24 mouse cellular contexts compared by ENCODE assay signal in genomic region chr1:167425572-167425971, GRCm38 (mm10). TPM values are rescaled to one million over a fixed set of nuclear protein-coding genes. Genes with fewer than 3 reads are reported as not detected.
DNase-seq lines count a peak whose midpoint lies in the region; ATAC-seq and TF ChIP-seq lines count a peak whose summit lies in the region.
"Had no signal": no experiment of that assay in that cellular context is flagged by ENCODE, and none has a peak within 500 bp of the region (broad histone marks: within the 10 kb centered on the region; RNA-seq: fewer than 3 reads in every experiment).

No protein-coding gene starts in this region.

- peak; percentile 29 to 31 for DNase-seq in heart, adult 18-20 months
- DNase-seq in heart, postnatal 25 days (ENCODE audit: low spot score), result no peak
- DNase-seq in liver, embryonic 13.5 days, result no peak
- DNase-seq in liver, postnatal 0 days, result no peak
- DNase-seq in heart, postnatal 4 days, result peak; percentile 48
- DNase-seq: adrenal gland, postnatal 25 days; cerebellum, adult 18-20 months; cerebellum, adult 9-11 months; cerebellum, postnatal 36 days; gastrocnemius, postnatal 36 days; kidney, adult 11 months; kidney, adult 9 months had no signal

- H3K9ac ChIP-seq in liver, embryonic 13.5 days, result no peak overlapping the region
- no peak overlapping the region for H3K9ac ChIP-seq in liver, postnatal 0 days (replicated peaks)
- H3K9ac ChIP-seq in heart, embryonic 16.5 days (ENCODE audit: low read length), result no peak overlapping the region
- H3K9ac ChIP-seq in forebrain, embryonic 16.5 days (replicated peaks; ENCODE audit: low read depth, low read length), result no peak overlapping the region
- H3K9ac ChIP-seq: embryonic facial prominence, embryonic 15.5 days; hindbrain, embryonic 12.5 days had no signal

- no peak overlapping the region for H3K27ac ChIP-seq in liver, embryonic 13.5 days
- H3K27ac ChIP-seq in liver, postnatal 0 days (ENCODE audit: low read depth), result no peak overlapping the region
- no peak overlapping the region for H3K27ac ChIP-seq in heart, embryonic 16.5 days (ENCODE audit: low read length)
- no peak overlapping the region for H3K27ac ChIP-seq in forebrain, embryonic 16.5 days (ENCODE audit: low read length)
- H3K27ac ChIP-seq: embryonic facial prominence, embryonic 15.5 days; forebrain, embryonic 10.5 days; hindbrain, embryonic 12.5 days had no signal

- no peaks in the 10 kb centered on the region for H3K27me3 ChIP-seq in liver, embryonic 13.5 days
- H3K27me3 ChIP-seq in liver, postnatal 0 days (ENCODE audit: insufficient read depth, low read length), result no peaks in the 10 kb centered on the region
- H3K27me3 ChIP-seq in heart, embryonic 16.5 days (ENCODE audit: control insufficient read depth, insufficient read depth, low read length), result 0 out of 2 replicates have a peak, but pooled peaks cover 3% of the 10 kb centered on the region
- H3K27me3 ChIP-seq in forebrain, embryonic 16.5 days (replicated peaks; ENCODE audit: control insufficient read depth, insufficient read depth, low read length), result no peaks in the 10 kb centered on the region
- H3K27me3 ChIP-seq: embryonic facial prominence, embryonic 15.5 days had no signal

- intact Hi-C loops in heart, postnatal 25 days (cut with DNase I), result no loop called here

- no peak overlapping the region for H3K4me3 ChIP-seq in liver, embryonic 13.5 days (replicated peaks)
- H3K4me3 ChIP-seq in liver, postnatal 0 days (ENCODE audit: low read depth, low read length), result no peak overlapping the region
- no peak overlapping the region for H3K4me3 ChIP-seq in heart, embryonic 16.5 days (ENCODE audit: low read length)
- H3K4me3 ChIP-seq in forebrain, embryonic 16.5 days (replicated peaks; ENCODE audit: low read length), result no peak overlapping the region
- H3K4me3 ChIP-seq: embryonic facial prominence, embryonic 15.5 days; erythroblast, embryonic 14.5 days; forebrain, embryonic 10.5 days; hindbrain, embryonic 12.5 days had no signal

- 71% methylated on average over 5 of the region's 5 CpGs for WGBS in liver, embryonic 13.5 days (ENCODE audit: insufficient replicate concordance)
- 65% methylated on average over 5 of the region's 5 CpGs for WGBS in liver, postnatal 0 days (ENCODE audit: insufficient replicate concordance)
- WGBS in heart, embryonic 16.5 days, result 54% methylated on average over 5 of the region's 5 CpGs
- WGBS in forebrain, embryonic 16.5 days, result 88% methylated on average over 5 of the region's 5 CpGs

- no peak for TF ChIP-seq CTCF in liver, postnatal 0 days (IDR thresholded peaks at IDR 0.05; ENCODE audit: low read depth)

- no peaks in the 10 kb centered on the region for H3K36me3 ChIP-seq in liver, embryonic 13.5 days
- H3K36me3 ChIP-seq in liver, postnatal 0 days (replicated peaks; ENCODE audit: insufficient read depth, low read length), result no peaks in the 10 kb centered on the region
- no peaks in the 10 kb centered on the region for H3K36me3 ChIP-seq in heart, embryonic 16.5 days (ENCODE audit: control insufficient read depth, insufficient read depth)
- H3K36me3 ChIP-seq in forebrain, embryonic 16.5 days (ENCODE audit: control insufficient read depth, insufficient read depth), result no peaks in the 10 kb centered on the region
- H3K36me3 ChIP-seq: embryonic facial prominence, embryonic 15.5 days; forebrain, embryonic 10.5 days; hindbrain, embryonic 12.5 days had no signal

- TF ChIP-seq EP300 in liver, postnatal 0 days (IDR thresholded peaks at IDR 0.05; ENCODE audit: low read depth), result no peak

- no peaks in the 10 kb centered on the region for H3K4me1 ChIP-seq in liver, embryonic 13.5 days (replicated peaks)
- no peaks in the 10 kb centered on the region for H3K4me1 ChIP-seq in liver, postnatal 0 days (ENCODE audit: insufficient read depth)
- H3K4me1 ChIP-seq in heart, embryonic 16.5 days (ENCODE audit: control insufficient read depth, insufficient read depth, low read length), result peaks cover 17% of the 10 kb centered on the region
- H3K4me1 ChIP-seq in forebrain, embryonic 16.5 days (replicated peaks; ENCODE audit: control insufficient read depth, insufficient read depth, low read length), result no peaks in the 10 kb centered on the region
- H3K4me1 ChIP-seq: hindbrain, embryonic 12.5 days had no signal

- ATAC-seq in liver, embryonic 13.5 days (ENCODE audit: low read depth), result peak; percentile 23; the same call in 1 of the 2 replicates
- ATAC-seq in liver, postnatal 0 days, result no peak
- peak; percentile 77 for ATAC-seq in heart, embryonic 16.5 days (replicated peaks; ENCODE audit: extremely low read depth, insufficient read depth, low FRiP score)
- ATAC-seq in forebrain, embryonic 16.5 days, result no peak
- ATAC-seq: activated CD4-positive, CD25-positive, alpha-beta regulatory T cell, adult 4 months; forebrain, embryonic 14.5 days; hindbrain, embryonic 16.5 days; Patski had no signal

- H3K4me2 ChIP-seq in liver, embryonic 13.5 days, result no peak overlapping the region
- no peak overlapping the region for H3K4me2 ChIP-seq in liver, postnatal 0 days (ENCODE audit: low read depth, low read length)
- H3K4me2 ChIP-seq in heart, embryonic 16.5 days (ENCODE audit: low read depth, low read length), result no peak overlapping the region
- H3K4me2 ChIP-seq in forebrain, embryonic 16.5 days (ENCODE audit: low read length), result no peak overlapping the region
- H3K4me2 ChIP-seq: embryonic facial prominence, embryonic 15.5 days; hindbrain, embryonic 12.5 days had no signal

- no peaks in the 10 kb centered on the region for H3K9me3 ChIP-seq in liver, embryonic 13.5 days (replicated peaks)
- no peaks in the 10 kb centered on the region for H3K9me3 ChIP-seq in liver, postnatal 0 days (ENCODE audit: low read length)
- no peaks in the 10 kb centered on the region for H3K9me3 ChIP-seq in heart, embryonic 16.5 days (replicated peaks; ENCODE audit: control insufficient read depth, low read length)
- no peaks in the 10 kb centered on the region for H3K9me3 ChIP-seq in forebrain, embryonic 16.5 days (ENCODE audit: control insufficient read depth, low read length)
- H3K9me3 ChIP-seq: embryonic facial prominence, embryonic 15.5 days; forebrain, embryonic 10.5 days; hindbrain, embryonic 12.5 days had no signal

RNA-seq across cellular contexts. Expression of gene Mgst3, which starts 31.9 kb away (rescaled TPM):
- total RNA-seq in heart, adult 18-20 months (2021), result 100 to 1,000 TPM; 301 to 305 TPM
- total RNA-seq in heart, postnatal 25 days (2021), result 100 to 1,000 TPM; 284 to 285 TPM
- polyA plus RNA-seq in liver, embryonic 13.5 days (2015; fragmentation: Nextera tagmentation; extraction: Ambion mirVana), result 337 and 409 TPM in 2 replicates
- 161 and 163 TPM in 2 replicates for polyA plus RNA-seq in liver, postnatal 0 days (2015; fragmentation: Nextera tagmentation; extraction: Ambion mirVana)
- polyA plus RNA-seq in heart, embryonic 16.5 days (2015; fragmentation: Nextera tagmentation; extraction: Ambion mirVana), result 191 and 198 TPM in 2 replicates
- 100 to 1,000 TPM; 142 to 157 TPM for total RNA-seq in heart, postnatal 4 days (2021)
- polyA plus RNA-seq in forebrain, embryonic 16.5 days (2015; fragmentation: Nextera tagmentation; extraction: Ambion mirVana), result 93.1 and 109 TPM in 2 replicates

RNA-seq across cellular contexts. Expression of gene Lrrc52, which starts 41.0 kb away (rescaled TPM):
- 1 to 10 TPM; 2.6 to 3.2 TPM for total RNA-seq in heart, adult 18-20 months (2021)
- total RNA-seq in heart, postnatal 25 days (2021), result 1 to 10 TPM in 1 of 2 experiments, under 1 TPM in 1; 0.75 to 2.1 TPM
- polyA plus RNA-seq in liver, embryonic 13.5 days (2015; fragmentation: Nextera tagmentation; extraction: Ambion mirVana), result not detected in 2 replicates
- polyA plus RNA-seq in liver, postnatal 0 days (2015; fragmentation: Nextera tagmentation; extraction: Ambion mirVana), result not detected in 2 replicates
- 0.21 TPM in 1 of 2 replicates, not detected in the other for polyA plus RNA-seq in heart, embryonic 16.5 days (2015; fragmentation: Nextera tagmentation; extraction: Ambion mirVana)
- total RNA-seq in heart, postnatal 4 days (2021), result 1 to 10 TPM in 1 of 2 experiments, under 1 TPM in 1; 0.86 to 1.9 TPM
- polyA plus RNA-seq in forebrain, embryonic 16.5 days (2015; fragmentation: Nextera tagmentation; extraction: Ambion mirVana), result not detected in 2 replicates
- total RNA-seq: adrenal gland, postnatal 25 days; CH12.LX had no signal
- polyA plus RNA-seq: activated CD4-positive, CD25-positive, alpha-beta regulatory T cell, adult 4 months; embryonic facial prominence, embryonic 15.5 days; erythroblast, embryonic 14.5 days; forebrain, embryonic 10.5 days; forebrain, embryonic 14.5 days; hindbrain, embryonic 12.5 days; hindbrain, embryonic 16.5 days; intestine, embryonic 14.5 days; Patski had no signal

Comparison
In these comparisons a context has a peak if more than half of its experiments do, and no peak if none do; other contexts are left out.
1. DNase-seq: peak in heart, adult 18-20 months (2 of 2) and heart, postnatal 4 days (single experiment); none in heart, postnatal 25 days (single experiment), liver, embryonic 13.5 days (single experiment) and liver, postnatal 0 days (single experiment).
2. ATAC-seq: peak in liver, embryonic 13.5 days (single experiment) and heart, embryonic 16.5 days (single experiment); none in liver, postnatal 0 days (single experiment) and forebrain, embryonic 16.5 days (single experiment).